Mouse (Mus musculus) forebrain, embryonic 14.5 days (tissue): ENCODE measurements around the gene Prss33. TPM values are rescaled to one million over a fixed set of nuclear protein-coding genes. Genes with fewer than 3 reads are reported as not detected.

Experiments
- ATAC-seq: fragments of 200-750 bp; cut with Nextera tagmentation; 2 replicates; pipeline ENCODE4 v1.8.0; 2017; ENCODE audit warnings: mild to moderate bottlenecking, moderate library complexity
- DNase-seq: peaks from one replicate; pipeline ENCODE4 v3.0.0-alpha.2; 2015; ENCODE audit warnings: low spot score
- H3K27ac ChIP-seq: fragments of 300-500 bp; sonication (generic); 2 replicates; pipeline ENCODE4 v1.5.1; 2014; ENCODE audit warnings: low read depth, mild to moderate bottlenecking, control low read depth, low read length, moderate library complexity
- H3K27me3 ChIP-seq: fragments of 300-500 bp; sonication (generic); replicated peaks from 2 replicates; pipeline ENCODE4 v1.6.1; 2014; ENCODE audit warnings: low read length, control low read depth, mixed read lengths; ENCODE audit not compliant: control insufficient read depth, insufficient read depth
- H3K36me3 ChIP-seq: fragments of 300-500 bp; sonication (generic); 2 replicates; pipeline ENCODE4 v1.6.1; 2014; ENCODE audit warnings: low read length, control low read depth; ENCODE audit not compliant: control insufficient read depth, insufficient read depth
- H3K4me1 ChIP-seq: fragments of 300-500 bp; sonication (generic); 2 replicates; pipeline ENCODE4 v1.6.1; 2014; ENCODE audit warnings: antibody characterized with exemption, low read length, control low read depth; ENCODE audit not compliant: control insufficient read depth, insufficient read depth
- H3K4me2 ChIP-seq: fragments of 300-500 bp; sonication (generic); 2 replicates; pipeline ENCODE4 v1.6.1; 2014; ENCODE audit warnings: mild to moderate bottlenecking, control low read depth, low read length
- H3K4me3 ChIP-seq: fragments of 300-500 bp; sonication (generic); 2 replicates; pipeline ENCODE4 v1.5.1; 2014; ENCODE audit warnings: low read depth, low read length, control low read depth
- H3K9ac ChIP-seq: fragments of 300-500 bp; sonication (generic); 2 replicates; pipeline ENCODE4 v1.6.1; 2014; ENCODE audit warnings: mild to moderate bottlenecking, low read length, control low read depth, moderate library complexity
- H3K9me3 ChIP-seq: fragments of 300-500 bp; sonication (generic); replicated peaks from 2 replicates; pipeline ENCODE4 v1.6.1; 2016; ENCODE audit warnings: low read length, control low read depth, mixed read lengths; ENCODE audit not compliant: control insufficient read depth
- microRNA-seq: library from miRNA; unstranded; fragments of <30 nt; microRNA quantifications from one replicate; pipeline ENCODE4, GENCODE M21; 2016
- polyA plus RNA-seq: library from polyadenylated mRNA; unstranded; fragments of >200 nt; fragmentation: Nextera tagmentation; extraction: Ambion mirVana; gene quantifications from 2 replicates; pipeline ENCODE4 v1.2.1, GENCODE M21; 2014

The Prss33 gene
- polyA plus RNA-seq, 1 experiment from 2014 or later = not detected

DNA sequence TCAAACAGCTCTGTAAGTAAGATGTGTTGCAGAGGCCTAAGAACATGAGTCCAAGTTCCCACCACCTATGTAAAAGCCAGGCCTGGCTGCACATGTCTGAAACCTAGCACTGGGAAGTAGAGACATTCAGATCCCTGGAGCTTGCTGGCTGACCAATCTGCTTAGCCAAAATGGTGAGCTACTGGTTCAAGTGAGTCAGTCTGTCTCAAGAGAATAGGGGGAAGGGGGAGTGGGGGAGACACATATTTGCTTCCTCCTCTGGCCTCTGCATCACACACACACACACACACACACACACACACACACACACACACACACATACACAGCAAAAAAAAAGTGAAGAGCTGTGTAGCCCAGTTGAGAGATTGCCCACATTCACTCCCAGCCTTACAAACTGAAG is 52.5 kb downstream of the Prss33 start:
- H3K9ac ChIP-seq = no peak overlapping the region
- H3K4me3 ChIP-seq = no peak overlapping the region
- DNase-seq = no peak
- H3K27ac ChIP-seq = no peak overlapping the region
- peaks cover 9% of the 10 kb centered on the region; the same call in 1 of the 2 replicates for H3K4me1 ChIP-seq
- no peaks in the 10 kb centered on the region for H3K9me3 ChIP-seq
- no peaks in the 10 kb centered on the region for H3K27me3 ChIP-seq
- no peak for ATAC-seq
- H3K4me2 ChIP-seq = no peak overlapping the region
- 0 out of 2 replicates have a peak, but pooled peaks cover 3% of the 10 kb centered on the region for H3K36me3 ChIP-seq

Small RNA genes lying within 50 kb of the gene (microRNA-seq; reads per million reads assigned to microRNA genes)
- gene Mir5125 = 0.53 reads per million

Other genes with a start within 250 kb of the Prss33 start
- gene Zfp13, start 236.6 kb downstream of the Prss33 start, polyA plus RNA-seq = 24.1 and 26.0 TPM in 2 replicates
- not detected in 2 replicates for gene Zscan10, start 235.2 kb downstream of the Prss33 start, polyA plus RNA-seq
- gene Mmp25, start 190.8 kb downstream of the Prss33 start, polyA plus RNA-seq = 0.62 and 0.90 TPM in 2 replicates
- gene Bicdl2, start 175.6 kb downstream of the Prss33 start, polyA plus RNA-seq = not detected in 2 replicates
- gene Hcfc1r1, start 162.5 kb downstream of the Prss33 start, polyA plus RNA-seq = 107 and 112 TPM in 2 replicates
- 43.8 and 45.9 TPM in 2 replicates for gene Thoc6, start 162.2 kb downstream of the Prss33 start, polyA plus RNA-seq
- gene Tnfrsf12a, start 158.6 kb downstream of the Prss33 start, polyA plus RNA-seq = 2.6 and 2.9 TPM in 2 replicates
- gene Cldn6, start 156.8 kb downstream of the Prss33 start, polyA plus RNA-seq = 0.24 and 0.25 TPM in 2 replicates
- 1.6 and 2.3 TPM in 2 replicates for gene Cldn9, start 152.0 kb downstream of the Prss33 start, polyA plus RNA-seq
- not detected in 2 replicates for gene 1520401A03Rik, start 113.3 kb downstream of the Prss33 start, polyA plus RNA-seq
- 18.0 and 23.1 TPM in 2 replicates for gene Pkmyt1, start 109.7 kb downstream of the Prss33 start, polyA plus RNA-seq
- gene Paqr4, start 95.2 kb downstream of the Prss33 start, polyA plus RNA-seq = 31.9 and 38.3 TPM in 2 replicates
- 0.23 and 0.25 TPM in 2 replicates for gene Kremen2, start 90.2 kb downstream of the Prss33 start, polyA plus RNA-seq
- gene Flywch1, start 64.5 kb downstream of the Prss33 start, polyA plus RNA-seq = 129 and 143 TPM in 2 replicates
- 36.9 and 44.2 TPM in 2 replicates for gene Flywch2, start 50.0 kb downstream of the Prss33 start, polyA plus RNA-seq
- 226 and 339 TPM in 2 replicates for gene Srrm2, start 45.5 kb downstream of the Prss33 start, polyA plus RNA-seq
- 1,202 and 1,508 TPM in 2 replicates for gene Elob, start 6.9 kb downstream of the Prss33 start, polyA plus RNA-seq
- gene Prss32, start 7.8 kb upstream of the Prss33 start, polyA plus RNA-seq = not detected in 2 replicates
- gene Prss41, start 8.1 kb upstream of the Prss33 start, polyA plus RNA-seq = 0.31 and 0.66 TPM in 2 replicates
- gene Prss21, start 32.0 kb upstream of the Prss33 start, polyA plus RNA-seq = not detected in 2 replicates
- gene Dcpp1, start 44.8 kb upstream of the Prss33 start, polyA plus RNA-seq = not detected in 2 replicates
- not detected in 2 replicates for gene Dcpp2, start 44.8 kb upstream of the Prss33 start, polyA plus RNA-seq
- gene Dcpp3, start 81.4 kb upstream of the Prss33 start, polyA plus RNA-seq = not detected in 2 replicates
- not detected in 2 replicates for gene Sbp, start 105.6 kb upstream of the Prss33 start, polyA plus RNA-seq
- not detected in 2 replicates for gene Sbpl, start 119.2 kb upstream of the Prss33 start, polyA plus RNA-seq
- gene Prss30, start 144.5 kb upstream of the Prss33 start, polyA plus RNA-seq = not detected in 2 replicates
- gene Prss22, start 162.0 kb upstream of the Prss33 start, polyA plus RNA-seq = not detected in 2 replicates
- gene Prss27, start 202.1 kb upstream of the Prss33 start, polyA plus RNA-seq = not detected in 2 replicates
- 84.3 and 87.0 TPM in 2 replicates for gene Kctd5, start 237.4 kb upstream of the Prss33 start, polyA plus RNA-seq